In genomic region chr6:6914849-6915525, GRCm38 (mm10) we compare ENCODE assay signal across 8 mouse cellular contexts. TPM values are rescaled to one million over a fixed set of nuclear protein-coding genes. Genes with fewer than 3 reads are reported as not detected.
DNase-seq lines count a peak whose midpoint lies in the region; ATAC-seq and TF ChIP-seq lines count a peak whose summit lies in the region.

No protein-coding gene starts in this region.

- peak; percentile 9 for DNase-seq in thymus, adult 2 months
- no peak for DNase-seq in thymus, postnatal 36 days
- DNase-seq in c-Kit-positive CD71-negative TER-119-negative erythroid progenitor cells, embryonic 14.5 days (ENCODE audit: low read depth), result peak; percentile 23
- peak; percentile 68 for DNase-seq in hindlimb bud, embryonic 11.5 days (ENCODE audit: extremely low spot score, low read depth, low spot score)
- DNase-seq in left cerebral cortex, postnatal 4 days, result peak; percentile 12
- no peak for DNase-seq in spleen, adult 12 weeks (ENCODE audit: low spot score)

- ATAC-seq in forebrain, embryonic 13.5 days, result peak; percentile 89
- peak; percentile 89 for ATAC-seq in midbrain, embryonic 16.5 days

- intact Hi-C loops in left cerebral cortex, postnatal 4 days (cut with DNase I), result no loop called here

- no peak overlapping the region for H3K27ac ChIP-seq in thymus, adult 2 months (ENCODE audit: control insufficient read depth, insufficient read depth, low read length)
- no peak overlapping the region for H3K27ac ChIP-seq in forebrain, embryonic 13.5 days
- no peak overlapping the region for H3K27ac ChIP-seq in midbrain, embryonic 16.5 days (ENCODE audit: low read length)

- H3K4me1 ChIP-seq in thymus, adult 2 months (replicated peaks; ENCODE audit: control insufficient read depth, insufficient read depth, low read length), result no peaks in the 10 kb centered on the region
- no peaks in the 10 kb centered on the region for H3K4me1 ChIP-seq in forebrain, embryonic 13.5 days
- H3K4me1 ChIP-seq in midbrain, embryonic 16.5 days (ENCODE audit: control insufficient read depth, insufficient read depth, low read length), result no peaks in the 10 kb centered on the region

- no peaks in the 10 kb centered on the region for H3K36me3 ChIP-seq in thymus, adult 2 months (ENCODE audit: control insufficient read depth, insufficient read depth, low read length)
- H3K36me3 ChIP-seq in forebrain, embryonic 13.5 days (ENCODE audit: poor library complexity, severe bottlenecking), result no peaks in the 10 kb centered on the region
- H3K36me3 ChIP-seq in midbrain, embryonic 16.5 days (ENCODE audit: control insufficient read depth, insufficient read depth, low read length), result no peaks in the 10 kb centered on the region

- no peak overlapping the region for H3K9ac ChIP-seq in forebrain, embryonic 13.5 days
- H3K9ac ChIP-seq in midbrain, embryonic 16.5 days (ENCODE audit: low read depth, low read length), result no peak overlapping the region

- no peaks in the 10 kb centered on the region for H3K9me3 ChIP-seq in forebrain, embryonic 13.5 days (replicated peaks)
- no peaks in the 10 kb centered on the region for H3K9me3 ChIP-seq in midbrain, embryonic 16.5 days (replicated peaks; ENCODE audit: control insufficient read depth, low read length, poor library complexity, severe bottlenecking)

- WGBS in thymus, adult 2 months, result 45% methylated on average over 5 of the region's 5 CpGs
- WGBS in forebrain, embryonic 13.5 days, result 29% methylated on average over 5 of the region's 5 CpGs
- 35% methylated on average over 5 of the region's 5 CpGs for WGBS in midbrain, embryonic 16.5 days

- H3K4me3 ChIP-seq in thymus, adult 2 months (ENCODE audit: control insufficient read depth, insufficient read depth, low read length), result no peak overlapping the region
- H3K4me3 ChIP-seq in forebrain, embryonic 13.5 days, result no peak overlapping the region
- no peak overlapping the region for H3K4me3 ChIP-seq in midbrain, embryonic 16.5 days (ENCODE audit: low read depth, low read length)

- no peak overlapping the region for H3K4me2 ChIP-seq in forebrain, embryonic 13.5 days
- H3K4me2 ChIP-seq in midbrain, embryonic 16.5 days (ENCODE audit: low read length), result no peak overlapping the region

- TF ChIP-seq POLR2A in thymus, adult 2 months (IDR thresholded peaks at IDR 0.05; ENCODE audit: control insufficient read depth, extremely low read depth, insufficient read depth, low read length, poor library complexity), result no peak

- H3K27me3 ChIP-seq in thymus, adult 2 months (ENCODE audit: control insufficient read depth, insufficient read depth, low read length), result no peaks in the 10 kb centered on the region
- no peaks in the 10 kb centered on the region for H3K27me3 ChIP-seq in forebrain, embryonic 13.5 days
- no peaks in the 10 kb centered on the region for H3K27me3 ChIP-seq in midbrain, embryonic 16.5 days (ENCODE audit: control insufficient read depth, insufficient read depth, low read depth, low read length)

- TF ChIP-seq CTCF in thymus, adult 2 months (IDR thresholded peaks at IDR 0.05; ENCODE audit: borderline replicate concordance, control insufficient read depth, extremely low read depth, insufficient read depth, low read length, poor library complexity), result no peak

RNA-seq across cellular contexts. Expression of gene Dlx5, which starts 33.1 kb away (rescaled TPM):
- polyA plus RNA-seq in thymus, adult 2 months (2012; rRNA removed), result 0.41 and 0.71 TPM in 2 replicates
- polyA plus RNA-seq in forebrain, embryonic 13.5 days (2015; fragmentation: Nextera tagmentation; extraction: Ambion mirVana), result 84.5 and 91.5 TPM in 2 replicates
- total RNA-seq in left cerebral cortex, postnatal 4 days (2021), result 10 to 100 TPM; 15.2 to 18.4 TPM
- 9.7 and 20.7 TPM in 2 replicates for polyA plus RNA-seq in midbrain, embryonic 16.5 days (2015; fragmentation: Nextera tagmentation; extraction: Ambion mirVana)

RNA-seq across cellular contexts. Expression of gene Sdhaf3, which starts 40.8 kb away (rescaled TPM):
- 0.31 and 0.33 TPM in 2 replicates for polyA plus RNA-seq in thymus, adult 2 months (2012; rRNA removed)
- 7.7 and 8.9 TPM in 2 replicates for polyA plus RNA-seq in forebrain, embryonic 13.5 days (2015; fragmentation: Nextera tagmentation; extraction: Ambion mirVana)
- 1 to 10 TPM; 4.3 to 4.8 TPM for total RNA-seq in left cerebral cortex, postnatal 4 days (2021)
- 7.4 and 7.8 TPM in 2 replicates for polyA plus RNA-seq in midbrain, embryonic 16.5 days (2015; fragmentation: Nextera tagmentation; extraction: Ambion mirVana)

RNA-seq across cellular contexts. Expression of gene Dlx6, which starts 51.9 kb away (rescaled TPM):
- polyA plus RNA-seq in thymus, adult 2 months (2012; rRNA removed), result not detected in 2 replicates
- polyA plus RNA-seq in forebrain, embryonic 13.5 days (2015; fragmentation: Nextera tagmentation; extraction: Ambion mirVana), result 15.5 and 16.2 TPM in 2 replicates
- total RNA-seq in left cerebral cortex, postnatal 4 days (2021), result 10 to 100 TPM; 15.3 to 17.2 TPM
- polyA plus RNA-seq in midbrain, embryonic 16.5 days (2015; fragmentation: Nextera tagmentation; extraction: Ambion mirVana), result 1.3 and 3.0 TPM in 2 replicates

Comparison
In these comparisons a context has a peak if more than half of its experiments do, and no peak if none do; other contexts are left out.
1. DNase-seq: peak in thymus, adult 2 months (single experiment), c-Kit-positive CD71-negative TER-119-negative erythroid progenitor cells, embryonic 14.5 days (single experiment), hindlimb bud, embryonic 11.5 days (single experiment) and left cerebral cortex, postnatal 4 days (single experiment); none in thymus, postnatal 36 days (0 of 2) and spleen, adult 12 weeks (single experiment).